Mouse (Mus musculus): ENCODE results near the gene Gm28635. TPM values are rescaled to one million over a fixed set of nuclear protein-coding genes. Genes with fewer than 3 reads are reported as not detected.

The Gm28635 gene
- not detected for total RNA-seq (2021)
- long read RNA-seq, experiment 1: 0 reads
- long read RNA-seq, experiment 2, partial matches to known transcripts: 0 of 1 reads
- long read RNA-seq, experiment 2, other reads (novel, unspliced or antisense): 1 of 1 reads

- peak; percentile 91 for DNase-seq
- intact Hi-C loops (cut with DNase I; ENCODE audit: low total_unique reads): no loop called here
These were observed at the start of gene Gm28635, which contains the start of gene Med19 for GRCm38 (mm10) chr2:84677968-84678880. Gene Gm28635, minus strand, starts transcription at chr2:84678041. Gene Med19, plus strand, starts transcription at chr2:84678402.

DNA sequence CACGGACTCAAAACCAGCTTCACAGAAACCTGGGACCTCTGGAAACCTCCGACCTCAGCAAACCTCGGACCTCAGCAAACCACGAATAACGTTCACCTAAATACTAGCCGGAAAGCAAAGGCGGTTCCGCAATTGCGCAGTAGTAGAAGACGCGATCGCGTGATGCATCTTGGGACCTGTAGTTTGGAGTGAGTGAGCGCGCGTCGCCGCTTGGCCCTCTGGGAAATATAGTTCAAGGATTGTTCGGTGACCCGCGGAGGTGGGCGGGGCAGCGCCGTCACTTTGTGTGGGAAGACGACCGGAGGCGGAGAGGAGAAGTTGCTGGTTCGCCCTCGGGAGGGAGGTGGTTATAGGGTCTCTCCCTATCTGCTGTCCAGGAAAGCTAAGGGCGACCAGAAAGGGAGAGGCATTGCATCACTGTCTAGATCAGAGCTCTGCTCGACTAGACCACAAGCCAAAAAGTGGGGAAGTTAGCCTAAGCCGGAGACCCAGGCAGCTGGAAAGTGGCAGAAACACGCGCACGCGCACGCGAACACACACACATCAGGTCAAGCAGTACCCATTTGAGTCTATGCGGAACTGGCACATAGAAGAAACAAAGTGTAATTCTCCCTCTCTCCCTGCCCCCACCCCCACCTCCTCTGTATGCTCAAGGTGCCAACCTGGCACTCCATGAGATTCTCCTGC is 49.5 kb upstream of the Gm28635 start, which contains the start of gene Clp1:
Gene Clp1 (minus strand): TSS at position 179 of the 687 bp plus-strand sequence.
- intact Hi-C loops (cut with DNase I; ENCODE audit: low total_unique reads): no loop called here
- DNase-seq: peak; percentile 95

- intact Hi-C loops (cut with DNase I; ENCODE audit: low total_unique reads): no loop called here
- DNase-seq: no peak
These were observed 48.9 kb upstream of the Gm28635 start for GRCm38 (mm10) chr2:84726716-84727115.

DNA sequence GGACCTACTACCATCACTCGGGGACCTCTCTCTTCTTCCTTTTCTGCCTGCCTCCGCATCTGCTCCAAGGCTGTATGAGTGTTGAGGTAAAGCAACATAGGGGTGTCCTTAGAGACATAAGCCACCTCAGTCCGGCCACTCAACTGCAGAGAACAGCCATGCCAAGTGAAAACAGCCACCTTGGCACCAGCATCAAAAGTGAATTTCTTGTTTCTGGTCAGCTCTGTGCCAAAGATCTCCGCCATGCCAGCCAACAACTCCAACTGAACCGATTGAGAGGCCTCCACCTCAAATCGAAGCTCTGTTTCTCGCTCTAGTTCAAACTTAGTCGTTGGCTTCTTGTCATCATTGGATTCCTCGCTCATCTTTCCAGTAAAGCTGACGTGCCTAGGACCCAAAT is 47.9 kb upstream of the Gm28635 start:
- no peak for DNase-seq
- intact Hi-C loops (cut with DNase I; ENCODE audit: low total_unique reads): no loop called here

DNA sequence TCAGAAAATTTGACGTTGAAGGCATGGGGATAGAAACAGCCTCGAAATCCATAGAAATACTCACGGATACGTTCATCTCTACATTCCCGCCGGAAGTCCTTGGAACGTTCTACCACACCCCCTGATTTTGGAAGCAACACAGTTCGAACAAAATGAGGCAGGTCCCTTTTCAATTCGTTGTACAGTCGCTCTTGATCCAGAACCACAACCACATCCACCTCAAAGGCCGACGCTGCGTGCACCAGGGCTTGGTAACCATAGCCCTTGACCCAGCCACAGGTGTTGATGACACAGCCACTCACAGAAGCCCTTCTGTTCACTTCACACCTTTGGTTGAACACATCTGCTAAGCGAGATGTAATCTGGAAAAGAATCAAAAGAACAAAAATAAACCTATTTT is 46.0 kb upstream of the Gm28635 start:
- DNase-seq: no peak
- intact Hi-C loops (cut with DNase I; ENCODE audit: low total_unique reads): no loop called here

GRCm38 (mm10) chr2:84721182-84721581 is 43.3 kb upstream of the Gm28635 start:
- intact Hi-C loops (cut with DNase I; ENCODE audit: low total_unique reads): no loop called here
- DNase-seq: no peak

DNA sequence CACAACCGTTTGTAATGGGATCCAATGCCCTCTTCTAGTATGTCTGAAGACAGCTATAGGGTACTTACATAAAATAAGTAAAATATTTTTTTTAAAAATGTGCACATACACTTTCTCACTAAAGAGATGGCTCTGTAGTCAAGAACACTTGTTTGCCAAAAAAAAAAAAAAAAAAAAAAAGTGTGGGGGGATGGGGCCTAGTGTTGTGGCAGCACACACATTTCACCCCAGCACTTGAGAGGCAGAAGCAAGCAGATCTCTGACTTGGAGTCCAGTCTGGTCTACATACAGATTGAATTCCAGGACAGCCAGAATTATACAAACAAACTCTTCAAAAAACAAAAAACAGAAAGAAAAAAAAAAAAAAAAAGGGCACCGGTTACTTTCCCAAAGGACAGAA is 42.9 kb upstream of the Gm28635 start:
- no peak for DNase-seq
- intact Hi-C loops (cut with DNase I; ENCODE audit: low total_unique reads): no loop called here

DNA sequence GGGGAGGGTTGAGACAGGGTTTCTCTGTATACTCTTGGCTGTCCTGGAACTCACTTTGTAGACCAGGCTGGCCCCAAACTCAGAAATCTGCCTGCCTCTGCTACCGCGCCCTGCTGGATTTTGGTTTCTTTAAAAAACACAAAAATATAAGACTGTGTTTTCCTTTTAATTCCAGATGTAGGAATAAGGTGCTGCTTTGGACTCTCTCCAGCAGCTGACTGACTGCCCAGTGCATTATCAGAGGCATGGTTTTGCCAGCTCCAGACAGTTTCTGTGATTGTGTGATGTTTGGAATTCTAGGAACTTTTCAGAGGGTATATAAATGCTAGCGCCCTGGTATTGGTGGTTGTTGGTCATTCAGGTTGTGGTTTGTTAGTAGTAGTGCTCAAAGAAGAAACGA is 39.5 kb upstream of the Gm28635 start:
- DNase-seq: no peak
- intact Hi-C loops (cut with DNase I; ENCODE audit: low total_unique reads): no loop called here

DNA sequence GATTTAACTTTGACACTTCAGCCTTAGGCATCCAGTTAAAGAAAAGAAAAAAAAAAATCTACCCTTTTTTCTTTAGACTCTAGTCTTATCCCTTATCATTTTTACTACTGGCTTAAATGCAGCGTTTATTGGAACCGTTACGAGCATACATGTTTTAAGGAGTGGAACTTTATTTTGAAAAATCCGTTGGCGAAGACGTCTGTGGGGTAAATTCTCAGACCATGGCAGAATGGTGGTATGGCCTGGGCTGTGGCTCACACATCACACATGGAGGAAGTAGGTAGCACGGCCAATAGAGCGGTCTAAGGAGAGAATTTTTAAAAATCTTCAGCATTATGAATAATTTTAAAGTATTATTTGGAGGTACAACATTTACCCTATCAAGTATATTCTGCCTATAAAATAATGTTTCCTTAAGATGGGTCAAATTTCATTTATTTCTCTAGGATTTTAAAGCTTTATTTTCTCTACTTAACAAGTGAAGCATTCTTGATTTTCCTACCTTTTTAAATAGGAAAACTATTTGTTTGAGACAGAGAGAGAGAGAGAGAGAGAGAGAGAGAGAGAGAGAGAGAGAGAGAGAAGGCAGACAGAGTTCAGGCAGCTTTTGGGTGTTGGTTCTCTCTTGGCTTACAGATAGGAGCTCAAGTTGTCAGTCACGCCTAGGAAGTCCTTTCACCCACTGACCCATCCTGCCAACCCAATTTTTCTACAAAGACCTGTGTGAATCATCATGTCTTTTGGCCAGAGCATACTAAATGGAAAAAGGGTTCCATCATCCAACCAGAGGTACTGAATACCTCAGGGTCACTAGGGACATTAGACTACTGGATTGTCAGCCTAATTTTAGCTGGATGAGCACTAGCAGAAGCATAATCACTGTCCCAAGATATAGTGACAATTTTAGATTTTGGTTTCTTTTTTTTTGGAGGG is 38.8 kb upstream of the Gm28635 start:
- no peak for DNase-seq
- intact Hi-C loops (cut with DNase I; ENCODE audit: low total_unique reads): no loop called here

DNA sequence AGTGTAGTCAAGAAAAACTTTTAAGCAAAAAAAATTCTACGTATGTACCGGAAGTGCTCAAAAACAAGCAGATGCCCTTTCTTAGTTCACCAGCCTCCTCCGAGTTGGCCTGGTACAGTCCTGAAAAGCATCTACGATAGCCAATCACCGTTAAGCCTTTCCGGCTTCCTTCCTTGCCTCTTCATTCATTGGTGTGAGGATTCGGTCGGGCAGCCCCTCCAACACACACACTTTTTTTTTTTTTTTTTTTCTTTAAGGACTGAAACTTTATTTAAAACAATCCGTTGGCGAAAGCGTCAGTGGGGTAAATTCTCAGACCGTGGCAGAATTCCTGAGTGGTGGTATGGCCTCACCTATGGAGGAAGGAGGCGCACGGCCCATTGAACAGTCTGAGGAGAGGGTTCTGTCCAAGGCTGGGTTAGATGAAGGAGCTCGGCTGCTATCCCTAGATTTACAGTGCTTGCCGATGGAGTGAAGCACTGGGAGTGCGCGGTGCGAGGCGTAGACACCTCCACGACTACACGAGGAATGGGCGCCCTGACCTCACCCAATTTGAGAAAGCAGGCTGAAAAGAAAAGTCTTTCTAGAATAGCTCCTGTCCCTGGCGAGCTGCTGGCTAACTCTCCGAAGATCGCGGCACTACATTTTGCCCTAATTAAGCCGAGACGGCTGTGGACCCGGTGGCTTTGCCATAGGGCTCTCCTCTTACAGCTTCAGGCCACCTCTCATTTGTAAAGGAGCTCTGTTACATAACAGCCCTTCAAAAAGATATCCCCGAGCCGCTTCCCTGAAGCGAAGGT is 37.9 kb upstream of the Gm28635 start:
- intact Hi-C loops (cut with DNase I; ENCODE audit: low total_unique reads): no loop called here
- peak; percentile 73 for DNase-seq

DNA sequence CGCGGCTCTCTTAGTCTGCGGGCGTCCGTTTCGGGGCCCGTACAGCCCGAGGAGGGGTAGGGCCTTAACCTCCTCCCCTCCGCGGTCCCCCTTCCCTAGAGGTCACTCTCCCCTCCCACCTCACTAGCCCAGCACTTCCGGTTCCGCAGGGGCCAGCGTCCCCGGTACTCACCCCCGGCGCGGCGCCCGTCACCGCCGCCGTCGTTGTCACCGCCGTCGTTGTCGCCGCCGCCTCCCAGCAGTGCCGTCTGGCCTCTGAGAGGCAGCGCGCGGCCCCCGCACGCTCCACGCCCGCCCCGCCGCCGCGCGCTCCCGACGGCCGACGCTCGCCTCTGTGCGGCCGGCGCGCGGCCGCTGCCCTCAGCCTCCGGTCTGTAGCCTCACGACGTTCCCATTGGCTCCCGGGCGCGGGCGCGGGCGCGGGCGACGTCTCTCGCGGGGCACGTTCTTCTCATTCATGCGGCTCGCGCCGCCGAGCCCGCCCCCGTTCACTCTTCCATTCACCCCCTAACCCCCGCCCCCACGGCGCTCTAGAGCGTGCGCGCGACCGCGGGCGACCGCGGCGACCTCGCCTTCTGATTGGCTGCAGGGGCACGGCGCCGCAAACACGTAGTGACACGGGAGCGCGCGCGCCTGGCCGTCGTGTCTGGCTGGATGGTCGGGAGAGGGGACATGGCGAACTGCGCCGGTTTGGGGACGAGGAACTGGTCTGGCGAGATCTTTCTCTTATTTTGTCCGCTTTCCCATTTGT is 37.1 kb upstream of the Gm28635 start, which contains the start of gene Zdhhc5:
Gene Zdhhc5 (minus strand): TSS at position 370 of the 751 bp plus-strand sequence.
- intact Hi-C loops (cut with DNase I; ENCODE audit: low total_unique reads): no loop called here
- peak; percentile 99 for DNase-seq

- intact Hi-C loops (cut with DNase I; ENCODE audit: low total_unique reads): no loop called here
- no peak for DNase-seq
These were observed 36.6 kb upstream of the Gm28635 start for GRCm38 (mm10) chr2:84714422-84714810.

- intact Hi-C loops (cut with DNase I; ENCODE audit: low total_unique reads): no loop called here
- no peak for DNase-seq
These were observed 34.1 kb upstream of the Gm28635 start for GRCm38 (mm10) chr2:84711898-84712297.

- no peak for DNase-seq
- intact Hi-C loops (cut with DNase I; ENCODE audit: low total_unique reads): no loop called here
These were observed 29.7 kb upstream of the Gm28635 start for GRCm38 (mm10) chr2:84707523-84707922.

DNA sequence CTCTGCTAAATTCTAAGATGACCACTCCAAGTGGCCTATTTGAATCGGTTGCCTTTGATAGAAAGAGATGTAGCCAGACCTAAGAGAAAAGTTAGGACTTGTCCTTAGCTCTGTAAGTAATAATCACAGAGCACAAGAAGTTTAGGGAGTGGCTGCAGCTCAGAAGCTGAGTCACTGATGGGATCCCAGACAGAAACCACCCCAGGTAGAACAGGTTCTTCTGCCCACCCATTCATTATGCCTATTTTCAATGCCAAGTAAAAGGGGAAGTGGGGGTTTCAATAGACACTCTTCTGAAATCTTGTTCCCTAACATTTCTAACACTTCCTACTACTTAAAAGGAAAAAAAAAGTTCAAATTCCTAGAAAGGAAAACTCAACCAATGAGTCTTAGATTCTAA is 27.5 kb upstream of the Gm28635 start:
- intact Hi-C loops (cut with DNase I; ENCODE audit: low total_unique reads): no loop called here
- DNase-seq: no peak

GRCm38 (mm10) chr2:84704329-84704728 is 26.5 kb upstream of the Gm28635 start:
- intact Hi-C loops (cut with DNase I; ENCODE audit: low total_unique reads): no loop called here
- no peak for DNase-seq

GRCm38 (mm10) chr2:84703497-84703896 is 25.7 kb upstream of the Gm28635 start:
- no peak for DNase-seq
- intact Hi-C loops (cut with DNase I; ENCODE audit: low total_unique reads): no loop called here
